Comparison of ENCODE assay signal across 21 mouse cellular contexts in the genomic region with DNA sequence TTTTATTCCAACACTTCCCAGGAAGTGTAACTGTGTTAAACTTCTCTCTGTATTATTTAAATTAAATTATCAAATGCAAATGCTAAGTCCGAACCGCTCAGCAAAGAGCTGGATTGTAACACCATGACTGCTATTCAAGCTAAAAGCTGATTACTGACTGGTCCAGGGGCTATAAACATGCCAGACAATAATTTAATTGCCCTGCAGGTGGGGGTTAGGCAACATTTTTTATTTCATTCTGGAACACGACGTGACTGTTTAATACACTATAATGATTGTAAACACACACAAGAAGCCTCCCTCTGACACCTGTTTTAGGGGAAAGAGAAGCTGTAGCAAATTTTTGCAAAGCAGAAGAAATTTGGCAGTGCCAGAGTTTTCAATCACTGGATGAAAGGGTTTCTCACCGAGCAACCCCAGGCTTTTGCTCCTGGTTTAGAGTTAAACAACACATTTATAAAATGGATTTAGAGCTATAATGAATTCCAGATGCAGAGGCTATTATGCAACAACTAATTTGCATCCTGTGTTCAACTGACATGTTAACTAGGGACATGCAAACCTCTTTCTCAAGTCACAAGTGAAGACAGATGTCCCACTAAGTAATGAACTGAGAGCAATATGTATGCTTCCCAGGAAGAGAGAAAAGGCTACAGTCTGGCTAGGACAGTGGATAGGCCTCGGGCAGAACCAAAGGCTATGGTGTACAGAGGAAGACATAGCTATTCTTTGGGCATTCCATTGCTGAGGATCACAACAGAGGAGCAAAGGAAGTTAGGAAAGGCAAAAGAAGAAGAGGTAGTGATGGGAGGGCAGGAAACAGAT.
DNase-seq lines count a peak whose midpoint lies in the region; ATAC-seq and TF ChIP-seq lines count a peak whose summit lies in the region.
"Had no signal": no experiment of that assay in that cellular context is flagged by ENCODE, and none has a peak within 500 bp of the region (broad histone marks: within the 10 kb centered on the region; RNA-seq: fewer than 3 reads in every experiment).

No protein-coding gene starts in this region.

- no peaks in the 10 kb centered on the region for H3K27me3 ChIP-seq in lung, postnatal 0 days (replicated peaks; ENCODE audit: insufficient read depth, low read length)
- H3K27me3 ChIP-seq in neural tube, embryonic 14.5 days (ENCODE audit: control insufficient read depth, insufficient read depth, low read length): no peaks in the 10 kb centered on the region
- H3K27me3 ChIP-seq in intestine, embryonic 16.5 days (replicated peaks; ENCODE audit: control insufficient read depth, insufficient read depth, low read length): no peaks in the 10 kb centered on the region
- H3K27me3 ChIP-seq: heart, embryonic 12.5 days; hindbrain, embryonic 12.5 days; intestine, embryonic 15.5 days; stomach, embryonic 15.5 days had no signal

- no peaks in the 10 kb centered on the region for H3K9me3 ChIP-seq in lung, postnatal 0 days (ENCODE audit: low read length)
- no peaks in the 10 kb centered on the region for H3K9me3 ChIP-seq in neural tube, embryonic 14.5 days (ENCODE audit: control insufficient read depth, low read length)
- no peaks in the 10 kb centered on the region for H3K9me3 ChIP-seq in intestine, embryonic 16.5 days (ENCODE audit: control insufficient read depth, low read length)
- H3K9me3 ChIP-seq: G1E; heart, embryonic 12.5 days; hindbrain, embryonic 12.5 days; intestine, embryonic 15.5 days; midbrain, embryonic 10.5 days; stomach, embryonic 15.5 days had no signal

- no peak overlapping the region for H3K4me3 ChIP-seq in lung, postnatal 0 days (ENCODE audit: low read depth, low read length)
- no peak overlapping the region for H3K4me3 ChIP-seq in neural tube, embryonic 14.5 days (ENCODE audit: low read depth, low read length)
- H3K4me3 ChIP-seq in intestine, embryonic 16.5 days (ENCODE audit: low read length): no peak overlapping the region
- H3K4me3 ChIP-seq: heart, embryonic 12.5 days; hindbrain, embryonic 12.5 days; intestine, embryonic 15.5 days; midbrain, embryonic 10.5 days; stomach, embryonic 15.5 days had no signal

- DNase-seq in embryo, embryonic 11 days: peak; percentile 51
- no peak for DNase-seq in embryo, embryonic 10 days (ENCODE audit: low spot score)
- DNase-seq in lung, postnatal 0 days (ENCODE audit: low spot score): peak; percentile 7
- no peak for DNase-seq in lung, postnatal 14 days
- peak; percentile 91 for DNase-seq in hindlimb bud, embryonic 11.5 days (ENCODE audit: extremely low spot score, low read depth, low spot score)
- DNase-seq: cerebellum, adult 8-10 months; heart, postnatal 14 days; lung, adult 2 months; right cerebral cortex, postnatal 14 days; thymus, adult 18-20 months had no signal

- H3K4me1 ChIP-seq in lung, postnatal 0 days (ENCODE audit: insufficient read depth, low read depth, low read length): no peaks in the 10 kb centered on the region
- no peaks in the 10 kb centered on the region for H3K4me1 ChIP-seq in neural tube, embryonic 14.5 days (ENCODE audit: control insufficient read depth, insufficient read depth, low read length)
- no peaks in the 10 kb centered on the region for H3K4me1 ChIP-seq in intestine, embryonic 16.5 days (ENCODE audit: control insufficient read depth, insufficient read depth, low read length)
- H3K4me1 ChIP-seq: intestine, embryonic 15.5 days; stomach, embryonic 15.5 days had no signal

- no peak for ATAC-seq in lung, postnatal 0 days
- peak; percentile 60 for ATAC-seq in neural tube, embryonic 14.5 days (ENCODE audit: low read depth)
- no peak for ATAC-seq in activated CD4-positive, CD25-positive, alpha-beta regulatory T cell, adult 4 months
- ATAC-seq in intestine, embryonic 16.5 days: no peak
- ATAC-seq: forebrain, embryonic 16.5 days; intestine, embryonic 15.5 days had no signal

- 69% methylated on average over 6 of the region's 6 CpGs for WGBS in lung, postnatal 0 days
- 14% methylated on average over 6 of the region's 6 CpGs for WGBS in neural tube, embryonic 14.5 days
- 49% methylated on average over 6 of the region's 6 CpGs for WGBS in intestine, embryonic 16.5 days

- no peaks in the 10 kb centered on the region for H3K36me3 ChIP-seq in lung, postnatal 0 days (ENCODE audit: insufficient read depth, low read length)
- no peaks in the 10 kb centered on the region for H3K36me3 ChIP-seq in neural tube, embryonic 14.5 days (ENCODE audit: control insufficient read depth, insufficient read depth, low read length)
- H3K36me3 ChIP-seq in intestine, embryonic 16.5 days (ENCODE audit: control insufficient read depth, insufficient read depth, low read length): no peaks in the 10 kb centered on the region
- H3K36me3 ChIP-seq: G1E; heart, embryonic 12.5 days; hindbrain, embryonic 12.5 days; intestine, embryonic 15.5 days; midbrain, embryonic 10.5 days; stomach, embryonic 15.5 days had no signal

- no peak for TF ChIP-seq CTCF in lung, postnatal 0 days (IDR thresholded peaks at IDR 0.05)

- no peak for TF ChIP-seq EP300 in lung, postnatal 0 days (IDR thresholded peaks at IDR 0.05)

- H3K27ac ChIP-seq in lung, postnatal 0 days (ENCODE audit: low read length): no peak overlapping the region
- H3K27ac ChIP-seq in neural tube, embryonic 14.5 days (ENCODE audit: low read depth, low read length): no peak overlapping the region
- H3K27ac ChIP-seq in intestine, embryonic 16.5 days (ENCODE audit: low read length): no peak overlapping the region
- H3K27ac ChIP-seq: hindbrain, embryonic 12.5 days; intestine, embryonic 15.5 days; macrophage; midbrain, embryonic 10.5 days; stomach, embryonic 15.5 days had no signal

- H3K4me2 ChIP-seq in lung, postnatal 0 days (replicated peaks; ENCODE audit: low read depth, low read length): no peak overlapping the region
- no peak overlapping the region for H3K4me2 ChIP-seq in neural tube, embryonic 14.5 days (ENCODE audit: low read depth, low read length)
- H3K4me2 ChIP-seq in intestine, embryonic 16.5 days (ENCODE audit: low read depth, low read length): no peak overlapping the region
- H3K4me2 ChIP-seq: heart, embryonic 12.5 days; hindbrain, embryonic 12.5 days; intestine, embryonic 15.5 days; stomach, embryonic 15.5 days had no signal

- H3K9ac ChIP-seq in lung, postnatal 0 days (replicated peaks; ENCODE audit: low read depth): no peak overlapping the region
- no peak overlapping the region for H3K9ac ChIP-seq in neural tube, embryonic 14.5 days (replicated peaks; ENCODE audit: low read depth, low read length)
- H3K9ac ChIP-seq in intestine, embryonic 16.5 days (ENCODE audit: low read depth, low read length): no peak overlapping the region
- H3K9ac ChIP-seq: heart, embryonic 12.5 days; hindbrain, embryonic 12.5 days; intestine, embryonic 15.5 days; stomach, embryonic 15.5 days had no signal

Comparison
In these comparisons a context has a peak if more than half of its experiments do, and no peak if none do; other contexts are left out.
1. DNase-seq: peak in embryo, embryonic 11 days (single experiment), lung, postnatal 0 days (single experiment) and hindlimb bud, embryonic 11.5 days (single experiment); none in embryo, embryonic 10 days (single experiment) and lung, postnatal 14 days (single experiment).